Mouse (Mus musculus) induced T-regulatory cell, adult 2 months (primary cell): Measurements from ENCODE around the gene Jdp2.
A peak's percentile ranks its signal among the peaks of the same experiment; 100 is the strongest.

Source experiments
- DNase-seq: peaks from one replicate; pipeline ENCODE4 v3.0.0-alpha.2; 2012; ENCODE audit warnings: low read depth

Jdp2 gene

GRCm38 (mm10) chr12:85601531-85601930, 2.7 kb downstream of the Jdp2 start:
- DNase-seq = no peak

GRCm38 (mm10) chr12:85602153-85602552, 3.3 kb downstream of the Jdp2 start:
- no peak for DNase-seq

- peak; percentile 39 for DNase-seq
These were observed 4.0 kb downstream of the Jdp2 start for GRCm38 (mm10) chr12:85602811-85603210.

GRCm38 (mm10) chr12:85603767-85604166, 4.9 kb downstream of the Jdp2 start:
- no peak for DNase-seq

- no peak for DNase-seq
These were observed 5.6 kb downstream of the Jdp2 start for GRCm38 (mm10) chr12:85604301-85604998.

GRCm38 (mm10) chr12:85607519-85608449, 9.0 kb downstream of the Jdp2 start:
- no peak for DNase-seq

- no peak for DNase-seq
These were observed 11.3 kb downstream of the Jdp2 start for GRCm38 (mm10) chr12:85610167-85610566.

GRCm38 (mm10) chr12:85614090-85614489, 15.3 kb downstream of the Jdp2 start:
- no peak for DNase-seq

- no peak for DNase-seq
These were observed 16.7 kb downstream of the Jdp2 start for GRCm38 (mm10) chr12:85615486-85615885.

GRCm38 (mm10) chr12:85617885-85618284, 19.1 kb downstream of the Jdp2 start:
- no peak for DNase-seq

- DNase-seq = no peak
These were observed 19.6 kb downstream of the Jdp2 start for GRCm38 (mm10) chr12:85618430-85618829.

GRCm38 (mm10) chr12:85619283-85619897, 20.6 kb downstream of the Jdp2 start:
- no peak for DNase-seq

- DNase-seq = no peak
These were observed 21.1 kb downstream of the Jdp2 start for GRCm38 (mm10) chr12:85619898-85620443.

GRCm38 (mm10) chr12:85621027-85621426, 22.2 kb downstream of the Jdp2 start:
- DNase-seq = no peak

- DNase-seq = no peak
These were observed 22.8 kb downstream of the Jdp2 start for GRCm38 (mm10) chr12:85621673-85622072.

GRCm38 (mm10) chr12:85623711-85624110, 24.9 kb downstream of the Jdp2 start:
- no peak for DNase-seq

GRCm38 (mm10) chr12:85624652-85625051, 25.8 kb downstream of the Jdp2 start:
- DNase-seq = peak; percentile 82

GRCm38 (mm10) chr12:85625852-85626251, 27.0 kb downstream of the Jdp2 start:
- DNase-seq = no peak

- peak; percentile 69 for DNase-seq
These were observed 31.0 kb downstream of the Jdp2 start for GRCm38 (mm10) chr12:85629661-85630481.

- DNase-seq = no peak
These were observed 32.4 kb downstream of the Jdp2 start for GRCm38 (mm10) chr12:85631196-85631595.

GRCm38 (mm10) chr12:85632321-85632720, 33.5 kb downstream of the Jdp2 start:
- peak; percentile 76 for DNase-seq
